Mouse (Mus musculus) 3134 (cell line): Measurements from ENCODE around the gene Irf2bp2.
"Not testable (repeated sequence)": the region's sequence is repeated elsewhere in the genome, so short reads cannot be mapped to it uniquely, and the experiment has no call there.

ENCODE experiments used
- DNase-seq: peaks from one replicate; pipeline ENCODE4 v3.0.0-alpha.2; 2011; ENCODE audit warnings: low spot score; ENCODE audit not compliant: insufficient read length; ENCODE audit errors: extremely low read depth

The Irf2bp2 gene

GRCm38 (mm10) chr8:126603241-126603947, 9.6 kb upstream of the Irf2bp2 start:
- peak; percentile 55 for DNase-seq

- DNase-seq = no peak
These were observed 8.9 kb upstream of the Irf2bp2 start for GRCm38 (mm10) chr8:126602641-126603040.

- no peak for DNase-seq
These were observed 7.5 kb upstream of the Irf2bp2 start for GRCm38 (mm10) chr8:126601325-126601724.

- DNase-seq = no peak
These were observed 7.0 kb upstream of the Irf2bp2 start for GRCm38 (mm10) chr8:126600816-126601243.

DNA sequence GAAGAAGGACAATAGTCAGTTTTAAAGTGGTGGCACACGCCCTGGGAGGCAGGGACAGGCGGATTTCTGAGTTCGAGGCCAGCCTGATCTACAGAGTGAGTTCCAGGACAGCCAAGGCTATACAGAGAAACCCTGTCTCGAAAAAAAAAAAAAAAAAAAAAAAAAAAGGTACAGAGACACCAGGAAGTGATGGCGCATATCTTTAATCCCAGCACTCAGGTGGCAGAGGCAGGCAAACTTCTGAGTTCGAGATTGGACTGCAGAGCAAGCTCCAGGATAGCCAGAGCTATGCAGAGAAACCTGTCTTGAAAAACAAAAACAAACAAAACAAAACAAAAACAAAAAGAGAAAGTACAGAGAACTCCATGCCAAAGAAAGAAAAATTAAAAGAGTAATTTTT, 6.6 kb upstream of the Irf2bp2 start:
- DNase-seq = not testable (repeated sequence)

DNA sequence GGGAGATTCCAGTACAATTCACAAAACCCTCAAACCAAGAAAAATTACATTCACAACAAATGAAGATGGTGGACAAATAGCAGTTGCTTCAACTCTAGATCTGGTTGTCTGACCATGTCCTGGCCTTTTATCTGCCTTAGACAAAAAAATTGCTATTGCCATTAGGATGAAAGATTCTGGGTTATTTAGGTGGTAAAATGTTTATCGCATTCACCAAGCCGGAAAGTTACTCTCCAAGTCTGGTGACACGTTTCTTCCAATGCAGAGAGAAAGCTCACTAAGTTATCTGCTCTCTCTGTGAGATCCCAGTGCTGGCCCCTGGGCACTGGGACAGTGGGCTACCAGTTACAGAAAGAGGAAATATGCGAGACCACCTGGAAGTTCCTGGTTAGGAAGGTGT, 5.5 kb upstream of the Irf2bp2 start:
- no peak for DNase-seq

DNA sequence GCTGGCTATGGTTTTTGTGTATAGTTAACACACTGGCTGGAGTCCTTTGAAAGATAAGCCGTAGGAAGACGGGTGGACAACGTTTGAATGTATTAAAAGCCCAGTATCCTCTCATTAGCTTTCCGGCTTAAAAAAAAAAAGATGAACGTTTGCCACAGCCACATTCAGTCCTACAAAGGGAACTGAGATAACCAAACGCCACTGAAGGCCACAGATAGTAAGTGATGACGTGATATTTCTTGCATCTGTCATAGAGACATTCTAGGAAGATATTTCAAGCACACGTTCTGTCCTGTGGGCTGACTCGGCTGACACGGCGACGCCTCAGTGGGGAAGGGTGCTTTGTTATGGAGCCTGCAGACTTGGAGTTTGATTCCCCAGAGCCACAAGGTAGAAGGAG, 4.4 kb upstream of the Irf2bp2 start:
- DNase-seq = no peak

DNA sequence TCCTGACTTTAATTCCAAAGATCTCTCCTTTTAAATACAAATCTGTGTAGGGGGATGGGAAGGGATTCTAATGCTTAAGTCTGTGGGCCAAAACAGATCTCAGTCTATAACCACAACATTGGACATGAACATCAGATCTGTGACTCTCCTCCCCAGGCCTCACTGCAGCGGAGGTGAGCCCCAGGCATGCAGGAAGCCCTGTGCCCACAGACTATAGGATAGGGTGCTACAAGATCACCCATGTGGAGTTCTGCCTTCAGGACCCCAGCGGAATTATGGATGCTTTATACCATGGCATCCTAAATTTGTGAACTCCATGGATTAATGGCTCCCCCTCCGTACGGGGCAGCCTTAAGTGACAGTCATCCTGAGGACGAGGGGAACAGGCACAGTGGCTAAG, 2.9 kb upstream of the Irf2bp2 start:
- no peak for DNase-seq

DNA sequence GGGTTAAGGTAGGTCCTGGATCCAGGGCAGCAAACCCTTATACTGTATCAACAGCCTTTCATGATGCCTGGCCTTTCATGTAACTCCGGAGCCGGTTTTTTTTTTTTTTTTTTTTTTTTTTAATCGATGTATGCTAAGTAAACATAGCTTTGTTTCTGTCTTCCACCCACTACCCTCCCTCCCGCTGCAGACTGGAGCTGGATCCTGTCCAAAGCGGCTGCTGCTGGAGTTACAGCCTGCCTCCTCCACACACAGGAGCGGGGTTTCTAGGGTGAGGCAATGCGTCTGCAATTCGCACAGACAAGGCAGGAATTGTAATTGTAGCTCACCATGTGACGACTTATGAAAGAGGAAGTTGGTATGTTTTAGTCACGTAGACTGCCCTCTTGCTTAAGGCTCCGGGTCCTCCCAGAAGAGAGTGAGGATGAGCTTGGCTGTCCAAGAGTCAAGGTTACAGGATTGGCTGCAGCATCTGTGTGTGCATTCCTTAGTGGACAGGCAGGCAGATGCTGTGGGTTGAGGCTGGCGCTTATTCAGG, 2.4 kb upstream of the Irf2bp2 start:
- DNase-seq = peak; percentile 83

DNA sequence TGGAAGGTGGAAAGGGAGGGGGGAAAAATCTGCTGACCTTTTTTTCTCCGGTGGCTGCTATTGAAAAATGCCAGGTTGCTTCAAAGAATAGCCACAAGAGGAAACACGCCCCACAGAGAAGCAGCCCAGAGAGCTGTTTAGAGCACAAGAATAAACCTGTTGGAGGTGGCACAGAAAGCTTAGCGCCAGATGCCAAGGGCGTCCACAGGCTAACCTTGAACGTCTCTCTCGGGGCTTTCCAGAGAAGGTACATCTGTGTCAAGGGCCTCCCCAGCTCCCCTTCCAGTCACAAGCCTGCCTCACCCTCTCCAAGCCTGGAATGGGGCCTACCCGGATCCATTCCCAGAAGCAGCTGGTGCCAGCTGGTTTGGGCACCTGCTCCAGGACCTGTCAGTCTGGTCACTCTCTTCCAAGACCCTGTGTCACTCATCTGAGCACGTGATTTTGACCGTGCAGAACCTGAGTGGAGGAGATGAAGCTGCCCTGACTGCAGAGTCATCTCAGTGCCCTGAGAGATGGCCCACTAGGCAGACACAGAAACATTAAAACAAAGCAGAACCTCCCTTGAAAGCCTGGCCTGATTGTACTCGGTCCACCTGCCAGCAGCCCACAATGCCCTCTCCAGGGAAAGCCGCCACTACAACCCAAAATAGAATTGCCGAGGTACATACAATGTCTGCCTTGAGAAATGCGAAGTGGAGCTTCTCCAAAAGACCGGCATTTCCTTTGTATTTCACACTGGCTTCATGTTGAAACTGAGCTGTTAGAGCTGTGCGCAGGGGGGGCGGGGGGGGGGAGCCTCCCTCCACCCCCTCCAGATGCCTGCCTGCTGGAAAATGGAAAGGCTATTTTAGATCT, 1.6 kb upstream of the Irf2bp2 start:
- DNase-seq = peak; percentile 76

- peak; percentile 100 for DNase-seq
These were observed 755 bp upstream of the Irf2bp2 start for GRCm38 (mm10) chr8:126594481-126595000.

DNA sequence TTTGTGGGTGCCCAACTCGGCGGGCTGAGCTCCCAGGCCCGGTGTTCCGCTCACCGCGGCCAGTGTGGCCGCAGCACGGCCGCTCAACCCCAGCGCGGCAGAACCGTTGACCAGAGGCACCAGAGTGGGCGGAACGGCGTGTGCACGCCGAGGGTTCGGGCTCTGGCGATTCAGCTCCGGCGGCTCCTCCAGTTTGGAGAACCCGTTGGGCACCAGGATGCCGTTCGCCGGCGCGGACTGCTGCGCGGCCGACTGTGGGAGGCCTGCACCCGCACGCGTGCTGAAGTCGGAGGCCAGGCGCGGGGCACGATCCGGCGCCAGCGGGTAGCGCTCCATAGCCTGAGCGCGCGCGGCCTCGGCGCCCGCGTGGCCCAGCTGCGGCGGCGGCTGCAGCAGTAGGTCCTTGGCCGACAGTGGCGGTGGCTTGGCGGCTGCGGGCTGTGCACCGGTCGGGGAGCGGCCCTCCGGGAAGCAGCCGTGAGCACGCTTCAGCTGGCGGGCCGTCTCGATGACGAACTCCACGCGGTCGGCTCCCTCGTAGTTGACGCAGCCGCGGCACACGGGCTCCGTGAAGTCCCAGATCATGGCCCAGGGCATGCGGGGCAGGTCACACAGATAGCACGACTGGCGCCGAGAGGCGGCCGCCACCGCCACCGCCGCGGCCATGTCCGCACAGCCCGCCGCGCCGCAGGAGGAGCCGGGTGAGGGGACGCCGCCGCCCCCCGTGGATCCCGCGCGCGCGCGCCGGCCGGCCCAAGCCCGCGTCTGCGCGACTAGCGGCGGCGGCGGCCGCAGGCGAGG, 815 bp downstream of the Irf2bp2 start:
- DNase-seq = peak; percentile 59

GRCm38 (mm10) chr8:126592381-126592770, 1.4 kb downstream of the Irf2bp2 start:
- peak; percentile 63 for DNase-seq

- DNase-seq = peak; percentile 62
These were observed 1.9 kb downstream of the Irf2bp2 start for GRCm38 (mm10) chr8:126591821-126592268.

DNA sequence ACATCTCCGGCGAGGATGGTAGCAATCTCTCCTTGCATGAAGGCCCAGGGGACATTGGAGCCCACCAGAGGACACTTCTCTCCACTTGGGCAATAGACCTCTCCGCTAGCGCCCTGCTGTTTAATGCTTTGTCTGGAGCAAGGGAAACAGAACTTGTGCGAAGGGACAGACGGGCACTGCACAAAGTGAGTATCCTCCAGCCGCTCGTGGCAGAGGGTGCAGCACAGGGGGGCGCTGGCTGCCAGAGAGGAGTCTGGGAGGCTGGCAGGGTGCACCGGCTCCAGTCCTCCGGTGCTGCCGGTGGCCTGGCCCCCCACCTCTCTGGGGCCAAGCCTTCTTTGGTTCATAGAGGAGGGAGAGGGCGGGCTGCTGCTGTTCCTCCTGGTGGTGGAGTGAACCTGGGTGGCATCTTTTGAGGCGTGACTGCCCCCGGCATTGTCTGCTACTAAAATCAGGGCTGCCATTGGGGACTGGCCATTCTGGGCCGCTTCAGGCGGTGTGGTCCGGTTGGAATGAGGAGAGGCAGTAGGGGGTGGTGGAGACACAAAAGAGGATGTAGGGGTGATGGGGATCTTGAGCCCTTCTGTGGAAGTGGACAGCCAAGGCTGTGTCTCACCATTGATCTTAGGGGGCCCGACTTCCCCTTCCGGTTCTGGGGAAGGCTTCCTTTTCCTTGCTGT, 2.5 kb downstream of the Irf2bp2 start:
- DNase-seq = peak; percentile 58

DNA sequence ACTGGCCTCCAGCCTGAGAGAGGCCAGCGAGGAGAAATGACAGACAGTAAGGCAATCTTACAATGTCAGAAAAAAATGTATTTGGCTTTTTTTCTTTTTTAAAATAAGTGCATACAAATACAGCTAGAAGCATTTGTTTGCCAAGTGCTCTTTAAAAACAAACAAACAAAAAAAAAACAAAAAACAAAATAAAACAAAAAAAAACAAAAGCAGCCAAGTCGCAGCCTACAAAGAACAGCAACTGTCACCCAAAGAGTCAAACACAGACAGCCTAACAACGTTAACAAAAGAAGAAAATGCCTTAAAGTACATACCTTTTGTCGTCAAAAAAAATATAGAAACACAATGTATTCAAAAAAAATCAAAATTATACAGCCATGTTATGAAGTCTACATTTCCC, 3.2 kb downstream of the Irf2bp2 start:
- no peak for DNase-seq

- DNase-seq = peak; percentile 73
These were observed 3.7 kb downstream of the Irf2bp2 start for GRCm38 (mm10) chr8:126590024-126590529.

DNA sequence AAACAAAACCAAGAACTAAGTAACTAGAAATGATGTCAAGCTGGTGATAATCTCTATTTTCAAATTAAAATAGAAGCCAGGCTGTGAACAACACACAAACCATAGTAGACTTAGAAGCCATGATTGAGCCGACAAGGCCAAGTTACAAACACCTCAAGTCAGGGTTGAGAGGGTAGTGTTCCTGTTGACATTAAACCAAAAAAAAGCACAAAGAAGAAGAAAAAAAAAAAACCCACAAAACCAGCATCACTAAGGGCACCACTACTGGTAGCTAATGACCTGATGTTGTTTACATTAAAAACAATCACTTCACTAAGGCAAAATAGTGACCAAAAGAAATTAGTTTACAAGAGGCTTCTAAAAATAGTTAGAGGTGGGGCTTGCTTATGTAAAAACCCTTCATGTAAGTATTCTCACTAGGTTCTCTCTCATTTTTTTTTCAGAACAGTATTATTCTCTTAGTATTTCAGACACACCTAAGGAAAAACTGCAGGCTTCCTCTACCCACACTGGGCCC, 4.2 kb downstream of the Irf2bp2 start:
- no peak for DNase-seq

GRCm38 (mm10) chr8:126588636-126589506, 4.9 kb downstream of the Irf2bp2 start:
- DNase-seq = no peak
